Mouse (Mus musculus) liver, embryonic 14.5 days (tissue): ENCODE measurements around the gene Shroom3.

Experiments
- CTCF ChIP-seq: IDR thresholded peaks from 2 replicates; pipeline ENCODE4 v1.5.1; 2016; ENCODE audit warnings: antibody characterized with exemption, low read depth, control low read depth
- EP300 ChIP-seq: IDR thresholded peaks from 2 replicates; pipeline ENCODE4 v1.6.1; 2016; ENCODE audit warnings: antibody characterized with exemption, low read depth

GRCm38 (mm10) chr5:92970480-92970879 lies 287.2 kb downstream of the Shroom3 start:
- TF ChIP-seq CTCF (peak; percentile 31; the same call in 1 of the 2 replicates), EP300 (no peak)
